Mouse (Mus musculus) stomach, postnatal 0 days (tissue): Measurements from ENCODE around the gene Mknk2. TPM values are rescaled to one million over a fixed set of nuclear protein-coding genes. Genes with fewer than 3 reads are reported as not detected.

Experiments
- ATAC-seq: fragments of 200-750 bp; cut with Nextera tagmentation; 2 replicates; pipeline ENCODE4 v1.8.0; 2017; ENCODE audit not compliant: low FRiP score, low TSS enrichment
- DNase-seq: peaks from one replicate; pipeline ENCODE4 v3.0.0-alpha.2; 2016; ENCODE audit warnings: low spot score
- H3K27ac ChIP-seq: fragments of 300-500 bp; sonication (generic); replicated peaks from 2 replicates; pipeline ENCODE4 v1.5.1; 2014; ENCODE audit warnings: mild to moderate bottlenecking, control low read depth
- H3K27me3 ChIP-seq: fragments of 300-500 bp; sonication (generic); 2 replicates; pipeline ENCODE4 v1.6.1; 2014; ENCODE audit warnings: low read length; ENCODE audit not compliant: control insufficient read depth, insufficient read depth
- H3K36me3 ChIP-seq: fragments of 300-500 bp; sonication (generic); 2 replicates; pipeline ENCODE4 v1.6.1; 2014; ENCODE audit warnings: low read length, mixed read lengths; ENCODE audit not compliant: control insufficient read depth, insufficient read depth
- H3K4me1 ChIP-seq: fragments of 300-500 bp; sonication (generic); replicated peaks from 2 replicates; pipeline ENCODE4 v1.6.1; 2014; ENCODE audit warnings: antibody characterized with exemption; ENCODE audit not compliant: control insufficient read depth, insufficient read depth
- H3K4me2 ChIP-seq: fragments of 300-500 bp; sonication (generic); replicated peaks from 2 replicates; pipeline ENCODE4 v1.6.1; 2014; ENCODE audit warnings: low read depth, mild to moderate bottlenecking, control low read depth, moderate library complexity
- H3K4me3 ChIP-seq: fragments of 300-500 bp; sonication (generic); 2 replicates; pipeline ENCODE4 v1.5.1; 2014; ENCODE audit warnings: low read depth, low read length, control low read depth
- H3K9ac ChIP-seq: fragments of 300-500 bp; sonication (generic); 2 replicates; pipeline ENCODE4 v1.6.1; 2014; ENCODE audit warnings: mild to moderate bottlenecking, low read length, control low read depth, mixed read lengths
- H3K9me3 ChIP-seq: fragments of 300-500 bp; sonication (generic); 2 replicates; pipeline ENCODE4 v1.6.1; 2016; ENCODE audit warnings: low read length; ENCODE audit not compliant: control insufficient read depth
- CTCF ChIP-seq: IDR thresholded peaks from 2 replicates; pipeline ENCODE4 v1.5.1; 2016; ENCODE audit warnings: antibody characterized with exemption, low read depth, mild to moderate bottlenecking, moderate library complexity
- EP300 ChIP-seq: optimal IDR thresholded peaks from 2 replicates; pipeline ENCODE3; 2016; ENCODE audit warnings: antibody characterized with exemption
- WGBS: fragments of 180-500 bp; shearing (Covaris S2); extraction: QIAGEN DNeasy Blood & Tissue Kit; methylation state at CpG from one replicate; pipeline ENCODE4 v1.1.7; 2014; 5-methylcytosine and 5-hydroxymethylcytosine counted together
- polyA plus RNA-seq: library from polyadenylated mRNA; unstranded; fragments of >200 nt; fragmentation: Nextera tagmentation; extraction: Ambion mirVana; gene quantifications from 2 replicates; pipeline ENCODE4 v1.2.1, GENCODE M21; 2015

Mknk2 gene
- polyA plus RNA-seq, 1 experiment from 2014 or later: 55.2 TPM

- Histone ChIP-seq H3K9ac (peak within 1 kb of the TSS; percentile 87), H3K4me2 (peak within 1 kb of the TSS; percentile 93), H3K27ac (peak within 1 kb of the TSS; percentile 93), H3K4me1 (peaks cover 5% of the 10 kb centered on the region; the same call in 1 of the 2 replicates), H3K4me3 (peak within 1 kb of the TSS; percentile 84), H3K27me3 (no peaks in the 10 kb centered on the region), H3K9me3 (no peaks in the 10 kb centered on the region), H3K36me3 (no peaks in the 10 kb centered on the region; the same call in 1 of the 2 replicates)
- TF ChIP-seq EP300 (no peak), CTCF (no peak; the same call in 1 of the 2 replicates)
- peak; percentile 29 for ATAC-seq
- peak; percentile 77 for DNase-seq
- WGBS: under 1% methylated on average over 80 of the region's 85 CpGs
Measured at GRCm38 (mm10) chr10:80622661-80623456, 55.1 kb downstream of the Mknk2 start, which contains the start of gene Csnk1g2. Gene Csnk1g2 (plus strand): TSS chr10:80622838.

DNA sequence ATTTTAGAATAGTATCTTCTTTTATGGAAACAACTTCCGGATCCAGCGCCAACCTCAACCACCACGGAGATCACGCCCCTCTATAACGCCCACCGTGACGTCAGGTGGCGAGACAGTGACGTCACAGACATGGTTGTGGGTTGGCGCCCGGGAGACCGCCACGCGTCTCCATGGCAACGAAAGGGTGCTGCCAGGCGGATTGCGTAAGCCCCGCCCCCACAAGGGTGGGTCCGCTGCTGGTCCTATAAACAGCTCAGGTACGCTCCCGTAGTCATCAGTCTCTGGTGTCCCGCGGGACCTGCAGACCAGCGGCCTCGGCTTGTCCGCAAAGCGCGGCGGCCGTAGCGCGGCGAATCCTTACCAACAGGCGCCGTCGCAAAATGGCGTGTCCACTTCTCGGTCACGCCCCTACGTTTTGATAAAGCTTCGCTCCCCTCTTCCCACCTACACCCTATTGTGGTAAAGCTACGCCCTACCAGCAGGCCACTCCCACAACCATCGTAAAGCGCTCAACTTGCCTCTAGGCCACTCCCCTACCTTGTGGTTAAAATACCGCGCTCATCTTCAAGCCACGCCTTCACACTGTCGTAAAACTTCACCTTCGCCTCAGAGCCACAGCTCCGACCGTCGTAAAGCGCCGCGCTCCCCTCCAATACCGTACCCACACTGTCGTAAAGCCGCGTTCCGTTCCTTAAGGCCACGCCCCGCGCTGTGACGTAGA lies 55.8 kb downstream of the Mknk2 start:
- WGBS: under 1% methylated on average over 62 of the region's 64 CpGs
- peak overlapping the region; percentile 59 for H3K9ac ChIP-seq

DNA sequence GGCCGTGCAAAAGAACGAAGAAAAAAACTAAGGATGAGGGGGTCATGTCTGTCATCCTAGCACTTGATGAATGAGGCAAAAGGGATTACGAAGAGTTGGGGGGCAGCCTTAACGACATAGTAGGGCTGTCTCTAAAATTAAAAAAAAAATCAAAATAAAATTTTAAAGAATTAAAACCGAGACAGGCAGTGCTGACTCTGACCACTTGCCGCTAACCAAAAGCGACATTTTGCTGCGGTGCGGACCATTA lies 56.3 kb downstream of the Mknk2 start:
- Histone ChIP-seq H3K4me3 (peak overlapping the region; percentile 84), H3K4me1 (peaks cover 5% of the 10 kb centered on the region; the same call in 1 of the 2 replicates), H3K9ac (peak overlapping the region; percentile 59), H3K36me3 (no peaks in the 10 kb centered on the region; the same call in 1 of the 2 replicates), H3K27ac (peak overlapping the region; percentile 88), H3K4me2 (peak overlapping the region; percentile 61), H3K9me3 (no peaks in the 10 kb centered on the region), H3K27me3 (no peaks in the 10 kb centered on the region)
- no peak for TF ChIP-seq EP300
- TF ChIP-seq CTCF: no peak
- under 1% methylated on average over 9 of the region's 9 CpGs for WGBS
- no peak for ATAC-seq
- no peak for DNase-seq

More for the DNA sequence above, 55.8 kb downstream of the Mknk2 start:
- Histone ChIP-seq H3K4me2 (peak overlapping the region; percentile 61), H3K4me3 (peak overlapping the region; percentile 84), H3K4me1 (peaks cover 5% of the 10 kb centered on the region; the same call in 1 of the 2 replicates), H3K27me3 (no peaks in the 10 kb centered on the region), H3K27ac (peak overlapping the region; percentile 93), H3K36me3 (no peaks in the 10 kb centered on the region; the same call in 1 of the 2 replicates), H3K9me3 (no peaks in the 10 kb centered on the region)
- DNase-seq (peak; percentile 99), ATAC-seq (peak; percentile 96)
- no peak; the same call in 1 of the 2 replicates for TF ChIP-seq CTCF

- Histone ChIP-seq H3K36me3 (no peaks in the 10 kb centered on the region; the same call in 1 of the 2 replicates), H3K4me3 (peak overlapping the region; percentile 84), H3K4me2 (peak overlapping the region; percentile 61), H3K27ac (peak overlapping the region; percentile 88), H3K27me3 (no peaks in the 10 kb centered on the region), H3K4me1 (peaks cover 5% of the 10 kb centered on the region; the same call in 1 of the 2 replicates), H3K9me3 (no peaks in the 10 kb centered on the region), H3K9ac (peak overlapping the region; percentile 59)
- no peak for ATAC-seq
- no peak for DNase-seq
- no peak for TF ChIP-seq EP300
- TF ChIP-seq CTCF: no peak
- WGBS: 54% methylated on average over 16 of the region's 16 CpGs
Measured at GRCm38 (mm10) chr10:80620796-80621689, 56.9 kb downstream of the Mknk2 start.

GRCm38 (mm10) chr10:80620365-80620764 lies 57.5 kb downstream of the Mknk2 start:
- DNase-seq (no peak), ATAC-seq (no peak)
- 84% methylated on average over 9 of the region's 9 CpGs for WGBS
- Histone ChIP-seq H3K27me3 (no peaks in the 10 kb centered on the region), H3K4me1 (peaks cover 5% of the 10 kb centered on the region; the same call in 1 of the 2 replicates), H3K4me3 (no peak overlapping the region), H3K4me2 (no peak overlapping the region), H3K9me3 (no peaks in the 10 kb centered on the region), H3K9ac (no peak overlapping the region), H3K36me3 (no peaks in the 10 kb centered on the region; the same call in 1 of the 2 replicates), H3K27ac (no peak overlapping the region)
- TF ChIP-seq CTCF: no peak
- no peak for TF ChIP-seq EP300
